Mouse (Mus musculus): Measurements from ENCODE around the gene Pigm. TPM values are rescaled to one million over a fixed set of nuclear protein-coding genes. Genes with fewer than 3 reads are reported as not detected.

Gene Pigm
- polyA plus RNA-seq, 1 experiment = 4.9 TPM

DNA sequence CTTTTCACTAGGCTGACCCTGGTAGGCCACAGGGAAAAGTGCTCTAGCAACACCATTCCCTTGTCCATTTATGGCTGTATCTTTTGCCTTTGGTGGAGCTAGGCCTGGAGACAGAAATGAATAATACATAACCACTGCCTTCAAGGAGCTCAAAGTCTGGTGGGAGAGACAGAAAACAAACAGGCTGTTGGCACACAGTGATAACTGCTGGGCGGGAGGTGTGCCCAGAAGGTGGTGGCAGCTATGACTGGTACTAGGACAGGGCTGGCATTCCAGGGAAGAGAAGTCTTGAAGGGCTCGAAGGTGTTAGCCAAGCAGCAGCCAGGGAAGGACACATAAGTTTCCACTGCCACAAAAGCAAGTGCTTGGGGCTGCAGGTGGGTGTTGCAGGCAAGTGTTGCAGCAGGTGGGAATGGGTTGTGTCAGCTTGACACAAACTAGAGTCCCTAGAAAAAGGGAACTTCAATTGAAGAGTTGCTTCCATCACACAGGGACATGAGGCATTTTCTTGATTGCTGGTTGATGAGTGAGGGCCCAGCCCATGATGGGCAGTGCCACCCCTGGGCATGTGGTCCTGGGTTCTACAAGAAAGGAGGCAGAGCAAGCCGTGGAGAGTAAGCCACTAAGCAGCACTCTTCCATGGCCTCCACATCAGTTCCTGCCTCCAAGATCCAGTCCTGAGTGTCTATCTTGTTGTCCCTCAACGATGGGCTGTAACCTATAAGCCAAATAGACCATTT is 37.3 kb downstream of the Pigm start:
- H3K36me3 ChIP-seq (ENCODE audit: control insufficient read depth, insufficient read depth, low read length) = no peaks in the 10 kb centered on the region
- no peak overlapping the region for H3K27ac ChIP-seq (ENCODE audit: insufficient read depth, low read depth, low read length)
- DNase-seq = peak; percentile 36
- 81% methylated on average over 4 of the region's 4 CpGs for WGBS
- TF ChIP-seq POLR2A (IDR thresholded peaks at IDR 0.05; ENCODE audit: low read depth, low read length) = no peak
- H3K4me3 ChIP-seq (ENCODE audit: insufficient read depth, low read depth, low read length) = no peak overlapping the region
- no peaks in the 10 kb centered on the region for H3K27me3 ChIP-seq (replicated peaks; ENCODE audit: control insufficient read depth, insufficient read depth, low read length)
- no peaks in the 10 kb centered on the region for H3K4me1 ChIP-seq (ENCODE audit: control insufficient read depth, insufficient read depth, low read length)

DNA sequence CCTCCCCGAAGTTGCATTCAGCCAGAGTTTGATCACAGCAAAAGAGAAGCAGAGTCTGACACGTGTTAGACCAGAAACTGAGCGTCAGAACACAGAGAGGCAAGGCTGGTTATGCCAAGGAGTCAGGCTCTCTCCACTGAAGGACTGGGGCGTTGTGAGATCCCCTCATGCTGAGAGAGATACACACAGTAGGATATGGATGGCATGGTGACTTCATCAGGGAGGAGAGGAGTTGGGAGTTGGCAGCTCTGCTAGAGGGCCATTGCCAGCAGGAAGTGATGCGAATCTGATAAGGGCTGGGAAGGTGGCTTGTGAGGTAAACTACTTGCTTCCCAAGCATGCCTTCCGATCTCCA is 37.9 kb downstream of the Pigm start:
- WGBS = 86% methylated on average over 6 of the region's 6 CpGs
- no peak for DNase-seq
- no peaks in the 10 kb centered on the region for H3K27me3 ChIP-seq (replicated peaks; ENCODE audit: control insufficient read depth, insufficient read depth, low read length)

DNA sequence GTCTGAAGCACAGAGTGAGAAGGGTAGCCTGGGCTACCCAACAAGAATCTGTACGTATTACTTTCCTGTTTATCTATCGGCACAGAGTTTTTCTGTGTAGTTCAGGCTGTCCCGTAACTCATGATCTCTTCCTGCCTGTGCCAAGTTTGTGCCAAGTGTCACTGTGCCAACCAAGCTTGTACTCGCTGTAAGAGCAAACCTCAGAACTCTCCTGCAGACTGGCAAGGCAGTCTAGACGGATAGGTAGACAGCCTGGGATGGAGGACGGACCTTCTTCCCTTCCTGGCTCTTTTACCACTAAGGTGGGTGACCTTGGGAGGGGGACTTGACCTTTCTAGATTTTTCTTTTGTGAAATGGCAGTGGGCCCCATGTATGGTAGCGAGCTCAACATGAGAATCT is 38.7 kb downstream of the Pigm start:
- Histone ChIP-seq H3K36me3 (ENCODE audit: control insufficient read depth, insufficient read depth, low read length) (no peaks in the 10 kb centered on the region), H3K4me1 (ENCODE audit: control insufficient read depth, insufficient read depth, low read length) (no peaks in the 10 kb centered on the region), H3K4me3 (ENCODE audit: insufficient read depth, low read depth, low read length) (no peak overlapping the region), H3K27me3 (replicated peaks; ENCODE audit: control insufficient read depth, insufficient read depth, low read length) (no peaks in the 10 kb centered on the region), H3K27ac (ENCODE audit: insufficient read depth, low read depth, low read length) (no peak overlapping the region)
- 81% methylated on average over 7 of the region's 7 CpGs for WGBS
- peak; percentile 19 for DNase-seq
- TF ChIP-seq CTCF (conservative IDR thresholded peaks at IDR 0.05; ENCODE audit: insufficient read depth, insufficient read length, low read depth, low read length) = no peak
- TF ChIP-seq POLR2A (IDR thresholded peaks at IDR 0.05; ENCODE audit: low read depth, low read length) = no peak

More for the DNA sequence above, 37.9 kb downstream of the Pigm start:
- H3K27ac ChIP-seq (ENCODE audit: insufficient read depth, low read depth, low read length) = no peak overlapping the region
- TF ChIP-seq POLR2A (IDR thresholded peaks at IDR 0.05; ENCODE audit: low read depth, low read length) = no peak
- TF ChIP-seq CTCF (conservative IDR thresholded peaks at IDR 0.05; ENCODE audit: insufficient read depth, insufficient read length, low read depth, low read length) = no peak
- no peak overlapping the region for H3K4me3 ChIP-seq (ENCODE audit: insufficient read depth, low read depth, low read length)
- H3K4me1 ChIP-seq (ENCODE audit: control insufficient read depth, insufficient read depth, low read length) = no peaks in the 10 kb centered on the region
- no peaks in the 10 kb centered on the region for H3K36me3 ChIP-seq (ENCODE audit: control insufficient read depth, insufficient read depth, low read length)

DNA sequence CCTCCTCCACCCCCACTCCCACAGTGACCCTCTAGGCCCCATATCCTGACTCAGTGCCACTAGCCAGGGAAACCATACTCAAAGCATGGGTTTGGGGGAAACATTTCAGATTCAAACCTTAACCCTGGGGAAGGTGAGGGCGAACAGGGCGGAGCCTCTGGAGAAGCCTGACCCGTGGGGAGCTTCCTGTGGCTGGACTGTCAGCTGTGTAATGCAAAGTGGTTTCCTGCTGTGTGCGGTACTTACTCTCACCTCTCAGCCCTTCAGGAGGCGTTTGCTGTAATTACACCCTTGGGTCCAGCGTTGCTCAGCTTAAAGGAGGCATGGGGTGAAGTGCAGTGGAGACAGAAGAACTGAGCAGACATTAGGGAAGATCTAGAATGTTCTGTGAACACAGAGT is 41.8 kb downstream of the Pigm start:
- DNase-seq = no peak
- TF ChIP-seq CTCF (conservative IDR thresholded peaks at IDR 0.05; ENCODE audit: insufficient read depth, insufficient read length, low read depth, low read length) = no peak
- TF ChIP-seq POLR2A (IDR thresholded peaks at IDR 0.05; ENCODE audit: low read depth, low read length) = no peak
- no peak overlapping the region for H3K4me3 ChIP-seq (ENCODE audit: insufficient read depth, low read depth, low read length)
- no peaks in the 10 kb centered on the region for H3K36me3 ChIP-seq (ENCODE audit: control insufficient read depth, insufficient read depth, low read length)
- 39% methylated on average over 6 of the region's 6 CpGs for WGBS
- H3K27ac ChIP-seq (ENCODE audit: insufficient read depth, low read depth, low read length) = no peak overlapping the region
- no peaks in the 10 kb centered on the region for H3K27me3 ChIP-seq (replicated peaks; ENCODE audit: control insufficient read depth, insufficient read depth, low read length)
- H3K4me1 ChIP-seq (ENCODE audit: control insufficient read depth, insufficient read depth, low read length) = no peaks in the 10 kb centered on the region

DNA sequence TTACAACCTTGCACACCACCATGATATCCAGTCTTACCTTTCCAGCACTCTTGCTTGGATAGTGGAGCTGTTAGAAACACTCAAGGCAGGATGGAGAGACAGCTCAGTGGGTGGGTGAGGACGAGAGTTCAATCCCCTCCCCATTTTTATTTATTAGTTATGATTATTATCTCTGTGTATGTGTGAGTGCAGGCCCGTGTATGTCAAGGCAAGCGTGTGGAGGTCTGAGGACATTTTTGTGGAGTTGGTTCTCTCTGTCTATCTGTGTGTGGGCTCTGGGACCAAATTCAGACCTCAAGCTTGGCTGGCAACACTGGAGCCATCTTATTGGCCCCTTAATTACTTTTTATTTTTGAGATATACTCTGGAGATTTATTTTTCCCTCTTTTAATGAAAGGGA is 42.3 kb downstream of the Pigm start:
- TF ChIP-seq POLR2A (IDR thresholded peaks at IDR 0.05; ENCODE audit: low read depth, low read length) (no peak), CTCF (conservative IDR thresholded peaks at IDR 0.05; ENCODE audit: insufficient read depth, insufficient read length, low read depth, low read length) (no peak)
- Histone ChIP-seq H3K4me1 (ENCODE audit: control insufficient read depth, insufficient read depth, low read length) (no peaks in the 10 kb centered on the region), H3K27me3 (replicated peaks; ENCODE audit: control insufficient read depth, insufficient read depth, low read length) (no peaks in the 10 kb centered on the region), H3K36me3 (ENCODE audit: control insufficient read depth, insufficient read depth, low read length) (no peaks in the 10 kb centered on the region), H3K4me3 (ENCODE audit: insufficient read depth, low read depth, low read length) (no peak overlapping the region), H3K27ac (ENCODE audit: insufficient read depth, low read depth, low read length) (no peak overlapping the region)
- no peak for DNase-seq
- 78% methylated on average over 3 of the region's 3 CpGs for WGBS

DNA sequence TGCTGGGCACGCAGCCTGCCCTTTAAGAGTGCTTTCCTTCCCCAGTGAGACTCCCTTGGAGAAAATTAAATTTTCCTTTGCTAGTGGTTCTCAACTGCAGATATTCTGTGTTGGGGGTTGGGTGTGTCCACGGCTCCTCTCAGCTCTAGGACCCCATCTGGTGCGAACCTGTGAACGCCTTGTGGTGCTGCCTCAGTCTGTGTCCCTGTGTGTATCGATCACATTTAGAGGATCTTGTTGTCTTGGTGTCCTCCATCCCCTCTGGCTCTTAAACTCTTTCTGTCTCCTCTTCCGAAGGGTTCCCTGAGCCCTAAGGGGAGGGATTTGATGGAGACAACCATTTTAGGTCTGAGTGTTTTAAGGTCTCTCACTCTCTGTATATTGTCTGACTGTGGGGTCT is 43.8 kb downstream of the Pigm start:
- 97% methylated on average over 6 of the region's 6 CpGs for WGBS
- H3K4me3 ChIP-seq (ENCODE audit: insufficient read depth, low read depth, low read length) = no peak overlapping the region
- DNase-seq = no peak
- no peaks in the 10 kb centered on the region for H3K27me3 ChIP-seq (replicated peaks; ENCODE audit: control insufficient read depth, insufficient read depth, low read length)
- H3K36me3 ChIP-seq (ENCODE audit: control insufficient read depth, insufficient read depth, low read length) = no peaks in the 10 kb centered on the region
- TF ChIP-seq POLR2A (IDR thresholded peaks at IDR 0.05; ENCODE audit: low read depth, low read length) (no peak), CTCF (conservative IDR thresholded peaks at IDR 0.05; ENCODE audit: insufficient read depth, insufficient read length, low read depth, low read length) (no peak)
- H3K27ac ChIP-seq (ENCODE audit: insufficient read depth, low read depth, low read length) = no peak overlapping the region
- H3K4me1 ChIP-seq (ENCODE audit: control insufficient read depth, insufficient read depth, low read length) = no peaks in the 10 kb centered on the region

DNA sequence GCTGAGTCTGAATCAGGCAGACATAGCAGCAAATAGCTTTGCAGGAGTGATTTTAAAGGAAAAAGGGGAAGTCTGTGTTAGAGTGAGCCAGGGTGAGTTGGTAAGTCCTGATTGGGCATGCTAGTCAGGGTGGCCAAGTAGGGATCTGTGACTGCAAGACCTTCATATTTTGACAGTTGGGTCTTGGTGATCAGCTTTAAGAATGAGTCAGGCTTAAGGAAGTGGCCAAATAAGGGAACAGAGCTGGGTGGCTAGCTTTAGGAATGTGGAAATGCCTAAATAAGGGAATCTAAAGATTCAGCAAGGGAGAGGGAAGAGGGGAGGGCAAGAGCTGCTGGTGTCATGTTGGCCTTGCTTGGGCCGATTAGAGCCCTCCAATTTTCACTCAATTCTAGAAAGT is 47.0 kb downstream of the Pigm start:
- 24% methylated on average over 1 of the region's 1 CpGs for WGBS
- DNase-seq = peak; percentile 29
- Histone ChIP-seq H3K4me1 (ENCODE audit: control insufficient read depth, insufficient read depth, low read length) (no peaks in the 10 kb centered on the region), H3K4me3 (ENCODE audit: insufficient read depth, low read depth, low read length) (no peak overlapping the region), H3K27ac (ENCODE audit: insufficient read depth, low read depth, low read length) (peak overlapping the region; percentile 24; the same call in 1 of the 2 replicates), H3K27me3 (replicated peaks; ENCODE audit: control insufficient read depth, insufficient read depth, low read length) (no peaks in the 10 kb centered on the region), H3K36me3 (ENCODE audit: control insufficient read depth, insufficient read depth, low read length) (no peaks in the 10 kb centered on the region)
- TF ChIP-seq POLR2A (IDR thresholded peaks at IDR 0.05; ENCODE audit: low read depth, low read length) = no peak
- TF ChIP-seq CTCF (conservative IDR thresholded peaks at IDR 0.05; ENCODE audit: insufficient read depth, insufficient read length, low read depth, low read length) = no peak

All from kidney, adult 2 months (tissue).